Mouse (Mus musculus) right cerebral cortex, postnatal 36 days (tissue): Measurements from ENCODE around the gene Slmap.
"Not testable (repeated sequence)": the region's sequence is repeated elsewhere in the genome, so short reads cannot be mapped to it uniquely, and the experiment has no call there.

ENCODE experiments used
- DNase-seq, 2 experiments: peaks; one replicate each; pipeline ENCODE4 v3.0.0; 2022; ENCODE audit warnings: low spot score in 2 of 2, mixed read lengths in 1 of 2

Slmap gene

GRCm38 (mm10) chr14:26533267-26533666, 1.5 kb downstream of the Slmap start:
- DNase-seq = no peak

GRCm38 (mm10) chr14:26532752-26533151, 2.0 kb downstream of the Slmap start:
- no peak for DNase-seq

- DNase-seq = no peak
Measured at GRCm38 (mm10) chr14:26531410-26532313, 3.1 kb downstream of the Slmap start.

- no peak for DNase-seq
Measured at GRCm38 (mm10) chr14:26530350-26530749, 4.4 kb downstream of the Slmap start.

GRCm38 (mm10) chr14:26528296-26528695, 6.4 kb downstream of the Slmap start:
- no peak for DNase-seq

GRCm38 (mm10) chr14:26525955-26526354, 8.8 kb downstream of the Slmap start:
- DNase-seq = no peak

GRCm38 (mm10) chr14:26523082-26523481, 11.6 kb downstream of the Slmap start:
- peak; percentile 22 to 58 for DNase-seq

- DNase-seq = no peak
Measured at GRCm38 (mm10) chr14:26519831-26520230, 14.9 kb downstream of the Slmap start.

- no peak for DNase-seq
Measured at GRCm38 (mm10) chr14:26517843-26518242, 16.9 kb downstream of the Slmap start.

- not testable (repeated sequence) for DNase-seq
Measured at GRCm38 (mm10) chr14:26516232-26516631, 18.5 kb downstream of the Slmap start.

GRCm38 (mm10) chr14:26515802-26516201, 18.9 kb downstream of the Slmap start:
- DNase-seq = no peak

GRCm38 (mm10) chr14:26510545-26510944, 24.2 kb downstream of the Slmap start:
- DNase-seq = no peak

GRCm38 (mm10) chr14:26508150-26508549, 26.6 kb downstream of the Slmap start:
- DNase-seq = no peak

- no peak for DNase-seq
Measured at GRCm38 (mm10) chr14:26507361-26507760, 27.4 kb downstream of the Slmap start.

- no peak for DNase-seq
Measured at GRCm38 (mm10) chr14:26504541-26504940, 30.2 kb downstream of the Slmap start.

- DNase-seq = no peak
Measured at GRCm38 (mm10) chr14:26500136-26500933, 34.4 kb downstream of the Slmap start.

- DNase-seq = no peak
Measured at GRCm38 (mm10) chr14:26495021-26495420, 39.7 kb downstream of the Slmap start.

GRCm38 (mm10) chr14:26491150-26491549, 43.6 kb downstream of the Slmap start:
- peak; percentile 18 to 25 for DNase-seq

GRCm38 (mm10) chr14:26488329-26489020, 46.3 kb downstream of the Slmap start:
- DNase-seq = no peak

- DNase-seq = no peak
Measured at GRCm38 (mm10) chr14:26486416-26487198, 48.1 kb downstream of the Slmap start.

GRCm38 (mm10) chr14:26481457-26481856, 53.3 kb downstream of the Slmap start:
- no peak for DNase-seq
